Mouse (Mus musculus): ENCODE measurements around the gene Cdk11b. TPM values are rescaled to one million over a fixed set of nuclear protein-coding genes. Genes with fewer than 3 reads are reported as not detected.
"Not testable (repeated sequence)": the region's sequence is repeated elsewhere in the genome, so short reads cannot be mapped to it uniquely, and the experiment has no call there.

Gene Cdk11b
- polyA plus RNA-seq, 1 experiment = 63.7 TPM

DNA sequence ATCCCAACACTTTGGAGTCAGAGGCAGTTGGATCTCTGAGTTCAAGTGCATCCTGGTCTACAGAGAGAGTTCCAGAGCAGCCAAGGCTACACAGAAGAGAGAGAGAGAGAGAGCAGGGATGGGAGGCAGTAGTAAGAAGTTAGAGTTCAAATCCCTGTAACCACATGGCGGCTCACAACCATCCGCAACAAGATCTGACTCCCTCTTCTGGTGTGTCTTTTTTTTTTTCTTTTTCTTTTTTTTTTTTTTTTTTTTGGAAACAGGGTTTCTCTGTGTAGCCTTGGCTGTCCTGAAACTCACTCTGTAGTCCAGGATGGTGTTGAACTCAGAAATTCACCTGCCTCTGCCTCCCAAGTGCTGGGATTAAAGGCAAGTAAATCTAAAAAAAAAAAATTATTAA is 47.4 kb downstream of the Cdk11b start:
- Histone ChIP-seq H3K4me3 (replicated peaks; ENCODE audit: insufficient read depth, low read depth, low read length) (no peak overlapping the region), H3K27me3 (ENCODE audit: control insufficient read depth, insufficient read depth, low read length) (no peaks in the 10 kb centered on the region), H3K4me1 (ENCODE audit: control insufficient read depth, insufficient read depth, low read length) (peaks cover 2% of the 10 kb centered on the region; the same call in 1 of the 2 replicates), H3K27ac (ENCODE audit: insufficient read depth, low read length) (no peak overlapping the region)
- DNase-seq = no peak
- TF ChIP-seq CTCF (IDR thresholded peaks at IDR 0.05; ENCODE audit: borderline replicate concordance, insufficient read depth, low read depth, low read length) (no peak), POLR2A (IDR thresholded peaks at IDR 0.05; ENCODE audit: borderline replicate concordance, insufficient read depth, low read length) (no peak)
- WGBS = 62% methylated on average over 2 of the region's 2 CpGs

- TF ChIP-seq POLR2A (IDR thresholded peaks at IDR 0.05; ENCODE audit: borderline replicate concordance, insufficient read depth, low read length) (no peak), CTCF (IDR thresholded peaks at IDR 0.05; ENCODE audit: borderline replicate concordance, insufficient read depth, low read depth, low read length) (peak; percentile 70)
- H3K4me1 ChIP-seq (ENCODE audit: control insufficient read depth, insufficient read depth, low read length) = no peaks in the 10 kb centered on the region
- 12% methylated on average over 2 of the region's 2 CpGs for WGBS
- no peak overlapping the region for H3K4me3 ChIP-seq (replicated peaks; ENCODE audit: insufficient read depth, low read depth, low read length)
- H3K27me3 ChIP-seq (ENCODE audit: control insufficient read depth, insufficient read depth, low read length) = no peaks in the 10 kb centered on the region
- peak; percentile 58 to 75 for DNase-seq
- no peak overlapping the region for H3K27ac ChIP-seq (ENCODE audit: insufficient read depth, low read length)
These were observed 51.3 kb downstream of the Cdk11b start for GRCm38 (mm10) chr4:155675991-155676390.

DNA sequence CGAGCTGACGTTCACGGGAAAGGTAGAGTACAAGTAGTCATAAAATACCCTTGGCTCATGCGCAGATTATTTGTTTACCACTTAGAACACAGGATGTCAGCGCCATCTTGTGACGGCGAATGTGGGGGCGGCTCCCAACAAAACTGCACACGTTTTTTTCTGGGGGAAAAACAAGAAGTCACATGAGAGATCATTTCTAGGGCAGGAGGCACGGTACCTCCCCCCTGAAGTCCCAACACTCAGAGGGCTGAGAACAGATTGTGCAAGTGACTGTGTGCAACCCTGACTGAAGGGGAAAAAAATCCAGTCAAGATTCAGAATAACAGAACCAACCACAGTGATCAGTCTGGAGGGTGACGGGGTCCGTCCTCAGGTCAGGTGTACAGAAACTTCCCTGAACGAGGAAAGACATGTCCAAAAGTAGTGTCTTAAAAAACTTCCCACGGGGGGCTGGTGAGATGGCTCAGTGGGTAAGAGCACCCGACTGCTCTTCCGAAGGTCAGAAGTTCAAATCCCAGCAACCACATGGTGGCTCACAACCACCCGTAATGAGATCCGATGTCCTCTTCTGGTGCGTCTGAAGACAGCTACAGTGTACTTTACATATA is 59.1 kb downstream of the Cdk11b start:
- H3K4me3 ChIP-seq (replicated peaks; ENCODE audit: insufficient read depth, low read depth, low read length); DNase-seq; H3K4me1 ChIP-seq (ENCODE audit: control insufficient read depth, insufficient read depth, low read length); H3K27me3 ChIP-seq (ENCODE audit: control insufficient read depth, insufficient read depth, low read length); H3K27ac ChIP-seq (ENCODE audit: insufficient read depth, low read length): not testable (repeated sequence)
- WGBS = 82% methylated on average over 16 of the region's 19 CpGs

DNA sequence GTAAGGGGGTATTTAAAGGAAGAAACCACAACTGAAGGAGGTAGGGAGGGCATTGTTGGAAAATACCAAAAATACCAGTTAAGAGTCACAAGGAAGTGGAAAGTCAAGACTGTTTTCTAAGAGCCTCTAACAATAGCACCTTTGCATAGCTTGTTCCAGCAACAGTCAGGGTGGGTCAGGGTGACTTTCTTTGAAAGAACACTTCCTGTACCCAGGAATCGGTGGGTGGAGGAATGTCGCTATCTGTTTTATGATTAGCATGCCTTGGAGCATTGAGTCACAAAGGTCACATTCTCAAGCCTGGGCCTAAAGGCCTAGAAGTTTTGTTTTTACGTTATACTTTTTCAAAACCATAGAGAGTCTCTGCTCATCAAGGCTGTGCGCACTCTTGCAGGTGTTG is 63.1 kb downstream of the Cdk11b start:
- H3K27me3 ChIP-seq (ENCODE audit: control insufficient read depth, insufficient read depth, low read length); DNase-seq; H3K27ac ChIP-seq (ENCODE audit: insufficient read depth, low read length); H3K4me3 ChIP-seq (replicated peaks; ENCODE audit: insufficient read depth, low read depth, low read length): not testable (repeated sequence)
- 95% methylated on average over 4 of the region's 4 CpGs for WGBS
- peaks cover 16% of the 10 kb centered on the region for H3K4me1 ChIP-seq (ENCODE audit: control insufficient read depth, insufficient read depth, low read length)

DNA sequence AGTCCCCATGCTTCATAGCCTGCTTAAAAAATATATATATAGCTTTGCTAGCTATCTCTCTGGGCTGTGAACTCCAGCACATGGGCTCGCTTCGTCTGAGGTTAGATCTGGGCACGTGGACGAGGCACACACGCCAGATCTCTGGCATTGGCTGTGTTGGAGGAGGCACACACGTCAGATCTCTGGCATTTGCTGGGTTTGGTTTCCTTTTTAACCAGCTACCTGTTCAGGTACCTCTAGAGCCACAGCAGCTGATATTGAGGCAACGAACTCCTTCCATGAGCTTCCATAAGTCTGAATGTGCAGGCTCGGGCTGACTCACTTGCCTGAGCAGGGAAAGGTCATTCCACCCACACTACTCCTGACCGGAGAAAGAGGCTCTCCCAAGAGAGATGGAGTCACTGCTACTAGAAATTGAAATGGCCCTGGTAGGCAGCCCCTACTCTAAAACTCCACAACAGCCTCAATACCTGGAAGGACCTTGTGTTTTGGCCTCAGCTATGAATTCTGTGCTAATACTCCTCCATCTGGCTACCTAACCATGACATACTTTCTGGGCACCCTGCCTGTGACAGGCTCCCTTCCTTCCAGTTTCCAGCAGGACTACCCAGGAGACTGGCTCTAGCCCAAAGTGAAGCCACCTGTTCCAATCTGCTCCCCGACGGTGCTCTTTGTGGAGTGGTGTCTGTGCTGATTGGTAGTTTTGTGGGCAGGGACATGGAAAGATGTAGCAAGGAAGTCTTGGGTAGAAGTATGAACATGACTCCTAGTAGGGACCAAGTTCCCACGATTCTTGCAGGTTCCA is 66.1 kb downstream of the Cdk11b start:
- whole genome bisulfite sequencing = 14% methylated on average over 12 of the region's 12 CpGs
- Histone ChIP-seq H3K27me3 (ENCODE audit: control insufficient read depth, insufficient read depth, low read length) (no peaks in the 10 kb centered on the region), H3K27ac (ENCODE audit: insufficient read depth, low read length) (peak overlapping the region; percentile 97), H3K4me3 (replicated peaks; ENCODE audit: insufficient read depth, low read depth, low read length) (no peak overlapping the region), H3K4me1 (ENCODE audit: control insufficient read depth, insufficient read depth, low read length) (peaks cover 21% of the 10 kb centered on the region)
- DNase-seq = peak; percentile 96 to 99
- no peak for TF ChIP-seq CTCF (IDR thresholded peaks at IDR 0.05; ENCODE audit: borderline replicate concordance, insufficient read depth, low read depth, low read length)
- TF ChIP-seq POLR2A (IDR thresholded peaks at IDR 0.05; ENCODE audit: borderline replicate concordance, insufficient read depth, low read length) = 0 out of 2 replicates have a peak, but pooled peaks have one; percentile 22

DNA sequence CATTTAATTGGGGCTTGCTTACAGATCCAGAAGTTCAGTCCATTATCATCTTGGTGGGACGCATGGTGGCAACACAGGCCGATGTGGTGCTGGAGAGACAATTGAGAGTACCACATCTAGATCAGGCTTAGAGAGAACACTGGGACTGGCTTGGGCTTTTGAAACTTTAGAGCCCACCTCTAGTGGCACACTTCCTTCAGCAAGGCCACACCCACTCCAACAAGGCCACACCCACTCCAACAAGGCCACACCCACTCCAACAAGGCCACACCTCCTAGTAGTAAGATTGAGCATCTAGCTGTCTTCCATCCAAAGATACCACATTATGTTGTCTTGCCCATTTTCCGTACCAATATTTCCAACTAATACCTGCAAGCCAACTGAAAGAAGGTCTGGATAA is 67.8 kb downstream of the Cdk11b start:
- no peak for TF ChIP-seq POLR2A (IDR thresholded peaks at IDR 0.05; ENCODE audit: borderline replicate concordance, insufficient read depth, low read length)
- TF ChIP-seq CTCF (IDR thresholded peaks at IDR 0.05; ENCODE audit: borderline replicate concordance, insufficient read depth, low read depth, low read length) = no peak
- WGBS = 82% methylated on average over 3 of the region's 3 CpGs
- no peaks in the 10 kb centered on the region for H3K27me3 ChIP-seq (ENCODE audit: control insufficient read depth, insufficient read depth, low read length)
- no peak for DNase-seq
- H3K27ac ChIP-seq (ENCODE audit: insufficient read depth, low read length) = peak overlapping the region; percentile 24; the same call in 1 of the 2 replicates
- H3K4me3 ChIP-seq (replicated peaks; ENCODE audit: insufficient read depth, low read depth, low read length) = no peak overlapping the region
- peaks cover 25% of the 10 kb centered on the region for H3K4me1 ChIP-seq (ENCODE audit: control insufficient read depth, insufficient read depth, low read length)

DNA sequence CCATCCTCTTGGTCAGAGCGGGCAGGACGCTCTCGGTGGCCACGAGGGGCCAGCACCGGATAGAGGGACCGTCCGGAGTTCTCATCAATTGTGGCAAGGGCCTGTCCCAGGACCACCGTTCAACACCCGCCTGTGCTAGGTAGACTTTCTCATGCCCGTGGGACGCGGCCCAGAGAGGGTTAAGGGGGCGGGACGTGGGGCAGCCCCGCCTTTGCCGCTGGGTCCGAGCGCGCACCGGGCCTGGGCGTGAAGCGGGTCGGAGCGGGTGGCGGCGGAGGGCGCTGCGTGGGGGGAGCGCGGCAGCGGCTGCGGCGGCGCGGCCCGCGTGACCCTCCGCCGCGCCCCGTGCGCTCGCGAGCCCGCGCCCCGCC is 69.4 kb downstream of the Cdk11b start, which contains the start of gene Fndc10:
Gene Fndc10 (plus strand): TSS at position 232 of the 371 bp plus-strand sequence.
- DNase-seq = peak; percentile 90
- WGBS = 1% methylated on average over 38 of the region's 47 CpGs
- H3K27ac ChIP-seq (ENCODE audit: insufficient read depth, low read length) = peak within 1 kb of the TSS; percentile 96
- no peak; the same call in 1 of the 2 replicates for TF ChIP-seq CTCF (IDR thresholded peaks at IDR 0.05; ENCODE audit: borderline replicate concordance, insufficient read depth, low read depth, low read length)
- 0 out of 2 replicates have a peak, but pooled peaks have one; percentile 43 for TF ChIP-seq POLR2A (IDR thresholded peaks at IDR 0.05; ENCODE audit: borderline replicate concordance, insufficient read depth, low read length)
- H3K4me3 ChIP-seq (replicated peaks; ENCODE audit: insufficient read depth, low read depth, low read length) = peak within 1 kb of the TSS; percentile 57
- peaks cover 29% of the 10 kb centered on the region for H3K4me1 ChIP-seq (ENCODE audit: control insufficient read depth, insufficient read depth, low read length)
- no peaks in the 10 kb centered on the region for H3K27me3 ChIP-seq (ENCODE audit: control insufficient read depth, insufficient read depth, low read length)
